Mouse (Mus musculus): ENCODE measurements around the gene Gjb2. TPM values are rescaled to one million over a fixed set of nuclear protein-coding genes. Genes with fewer than 3 reads are reported as not detected.
"Not testable (repeated sequence)": the region's sequence is repeated elsewhere in the genome, so short reads cannot be mapped to it uniquely, and the experiment has no call there.

Gjb2 gene
- polyA plus RNA-seq, 1 experiment from 2014 or later = 0.83 TPM

GRCm38 (mm10) chr14:57103711-57104105 is 794 bp downstream of the Gjb2 start:
- H3K27ac ChIP-seq = no peak overlapping the region; the same call in 1 of the 2 replicates
- H3K36me3 ChIP-seq (replicated peaks) = no peaks in the 10 kb centered on the region
- 1% methylated on average over 22 of the region's 22 CpGs for WGBS
- peak overlapping the region; percentile 72 for H3K4me3 ChIP-seq
- no peaks in the 10 kb centered on the region for H3K9me3 ChIP-seq
- peaks cover 85% of the 10 kb centered on the region for H3K27me3 ChIP-seq (ENCODE audit: poor library complexity, severe bottlenecking)
- DNase-seq (ENCODE audit: extremely low spot score, low spot score) = no peak
- H3K4me1 ChIP-seq = peaks cover 24% of the 10 kb centered on the region

- peak overlapping the region; percentile 72; the same call in 1 of the 2 replicates for H3K4me3 ChIP-seq
- no peaks in the 10 kb centered on the region for H3K36me3 ChIP-seq (replicated peaks)
- peaks cover 79% of the 10 kb centered on the region for H3K27me3 ChIP-seq (ENCODE audit: poor library complexity, severe bottlenecking)
- H3K4me1 ChIP-seq = peaks cover 24% of the 10 kb centered on the region
- WGBS = 58% methylated on average over 6 of the region's 6 CpGs
- no peak overlapping the region for H3K27ac ChIP-seq
- DNase-seq (ENCODE audit: extremely low spot score, low spot score) = no peak
- no peaks in the 10 kb centered on the region for H3K9me3 ChIP-seq
Measured at GRCm38 (mm10) chr14:57103121-57103520, 1.4 kb downstream of the Gjb2 start.

- Histone ChIP-seq H3K27me3 (ENCODE audit: poor library complexity, severe bottlenecking) (peaks cover 64% of the 10 kb centered on the region), H3K9me3 (no peaks in the 10 kb centered on the region), H3K36me3 (replicated peaks) (no peaks in the 10 kb centered on the region), H3K4me1 (peaks cover 24% of the 10 kb centered on the region), H3K4me3 (no peak overlapping the region), H3K27ac (no peak overlapping the region)
- DNase-seq (ENCODE audit: extremely low spot score, low spot score) = no peak
- 88% methylated on average over 7 of the region's 7 CpGs for WGBS
Measured at GRCm38 (mm10) chr14:57101623-57102022, 2.9 kb downstream of the Gjb2 start.

- Histone ChIP-seq H3K9me3 (no peaks in the 10 kb centered on the region), H3K36me3 (replicated peaks) (no peaks in the 10 kb centered on the region), H3K4me1 (0 out of 2 replicates have a peak, but pooled peaks cover 3% of the 10 kb centered on the region), H3K27me3 (ENCODE audit: poor library complexity, severe bottlenecking) (peaks cover 6% of the 10 kb centered on the region; the same call in 1 of the 2 replicates), H3K27ac (no peak overlapping the region), H3K4me3 (no peak overlapping the region)
- 87% methylated on average over 4 of the region's 4 CpGs for WGBS
- no peak for DNase-seq (ENCODE audit: extremely low spot score, low spot score)
Measured at GRCm38 (mm10) chr14:57095855-57096254, 8.6 kb downstream of the Gjb2 start.

GRCm38 (mm10) chr14:57093029-57093428 is 11.5 kb downstream of the Gjb2 start:
- no peaks in the 10 kb centered on the region for H3K27me3 ChIP-seq (ENCODE audit: poor library complexity, severe bottlenecking)
- no peaks in the 10 kb centered on the region for H3K4me1 ChIP-seq
- no peaks in the 10 kb centered on the region for H3K36me3 ChIP-seq (replicated peaks)
- no peak overlapping the region for H3K27ac ChIP-seq
- H3K4me3 ChIP-seq = no peak overlapping the region
- WGBS = 8% methylated on average over 8 of the region's 8 CpGs
- DNase-seq (ENCODE audit: extremely low spot score, low spot score) = peak; percentile 43
- H3K9me3 ChIP-seq = no peaks in the 10 kb centered on the region

- H3K9me3 ChIP-seq = no peaks in the 10 kb centered on the region
Measured at GRCm38 (mm10) chr14:57090001-57090400, 14.5 kb downstream of the Gjb2 start.

GRCm38 (mm10) chr14:57089107-57089506 is 15.4 kb downstream of the Gjb2 start:
- DNase-seq (ENCODE audit: extremely low spot score, low spot score) = no peak
- WGBS = 88% methylated on average over 7 of the region's 7 CpGs

More at GRCm38 (mm10) chr14:57090001-57090400, 14.5 kb downstream of the Gjb2 start:
- Histone ChIP-seq H3K4me1 (no peaks in the 10 kb centered on the region), H3K27me3 (ENCODE audit: poor library complexity, severe bottlenecking) (no peaks in the 10 kb centered on the region), H3K36me3 (replicated peaks) (no peaks in the 10 kb centered on the region), H3K27ac (no peak overlapping the region), H3K4me3 (no peak overlapping the region)
- 66% methylated on average over 2 of the region's 2 CpGs for WGBS
- DNase-seq (ENCODE audit: extremely low spot score, low spot score) = no peak

GRCm38 (mm10) chr14:57084180-57084668 is 20.3 kb downstream of the Gjb2 start:
- H3K27ac ChIP-seq = no peak overlapping the region
- no peaks in the 10 kb centered on the region for H3K36me3 ChIP-seq (replicated peaks)
- no peaks in the 10 kb centered on the region for H3K9me3 ChIP-seq
- DNase-seq (ENCODE audit: extremely low spot score, low spot score) = no peak
- no peak overlapping the region for H3K4me3 ChIP-seq
- 74% methylated on average over 11 of the region's 11 CpGs for WGBS
- no peaks in the 10 kb centered on the region for H3K27me3 ChIP-seq (ENCODE audit: poor library complexity, severe bottlenecking)
- H3K4me1 ChIP-seq = no peaks in the 10 kb centered on the region

More at GRCm38 (mm10) chr14:57089107-57089506, 15.4 kb downstream of the Gjb2 start:
- Histone ChIP-seq H3K36me3 (replicated peaks) (no peaks in the 10 kb centered on the region), H3K27me3 (ENCODE audit: poor library complexity, severe bottlenecking) (no peaks in the 10 kb centered on the region), H3K27ac (no peak overlapping the region), H3K4me3 (no peak overlapping the region), H3K9me3 (no peaks in the 10 kb centered on the region), H3K4me1 (no peaks in the 10 kb centered on the region)

- no peak overlapping the region for H3K27ac ChIP-seq
- no peak for DNase-seq (ENCODE audit: extremely low spot score, low spot score)
- no peak overlapping the region for H3K4me3 ChIP-seq
- H3K27me3 ChIP-seq (ENCODE audit: poor library complexity, severe bottlenecking) = no peaks in the 10 kb centered on the region
- no peaks in the 10 kb centered on the region for H3K4me1 ChIP-seq
- no peaks in the 10 kb centered on the region for H3K9me3 ChIP-seq
- 100% methylated on average over 1 of the region's 1 CpGs for WGBS
- no peaks in the 10 kb centered on the region for H3K36me3 ChIP-seq (replicated peaks)
Measured at GRCm38 (mm10) chr14:57082863-57083262, 21.6 kb downstream of the Gjb2 start.

GRCm38 (mm10) chr14:57075537-57075936 is 29.0 kb downstream of the Gjb2 start:
- H3K27me3 ChIP-seq (ENCODE audit: poor library complexity, severe bottlenecking) = no peaks in the 10 kb centered on the region
- H3K27ac ChIP-seq = no peak overlapping the region
- 86% methylated on average over 6 of the region's 6 CpGs for WGBS
- H3K9me3 ChIP-seq = no peaks in the 10 kb centered on the region
- H3K4me3 ChIP-seq = no peak overlapping the region
- H3K4me1 ChIP-seq = 0 out of 2 replicates have a peak, but pooled peaks cover 3% of the 10 kb centered on the region
- no peak for DNase-seq (ENCODE audit: extremely low spot score, low spot score)
- H3K36me3 ChIP-seq (replicated peaks) = no peaks in the 10 kb centered on the region

- H3K4me1 ChIP-seq; H3K4me3 ChIP-seq; H3K27ac ChIP-seq; H3K9me3 ChIP-seq; H3K36me3 ChIP-seq (replicated peaks); H3K27me3 ChIP-seq (ENCODE audit: poor library complexity, severe bottlenecking): not testable (repeated sequence)
- DNase-seq (ENCODE audit: extremely low spot score, low spot score) = peak; percentile 59
- 1% methylated on average over 2 of the region's 2 CpGs for whole genome bisulfite sequencing
Measured at GRCm38 (mm10) chr14:57069906-57070305, 34.6 kb downstream of the Gjb2 start.

GRCm38 (mm10) chr14:57066053-57066452 is 38.4 kb downstream of the Gjb2 start:
- Histone ChIP-seq H3K4me1 (no peaks in the 10 kb centered on the region), H3K4me3 (no peak overlapping the region), H3K27ac (no peak overlapping the region), H3K36me3 (replicated peaks) (no peaks in the 10 kb centered on the region), H3K27me3 (ENCODE audit: poor library complexity, severe bottlenecking) (no peaks in the 10 kb centered on the region), H3K9me3 (no peaks in the 10 kb centered on the region)
- no peak for DNase-seq (ENCODE audit: extremely low spot score, low spot score)

- H3K36me3 ChIP-seq (replicated peaks); H3K27ac ChIP-seq; H3K4me3 ChIP-seq; H3K9me3 ChIP-seq: not testable (repeated sequence)
- Histone ChIP-seq H3K27me3 (ENCODE audit: poor library complexity, severe bottlenecking) (peaks cover 46% of the 10 kb centered on the region), H3K4me1 (peaks cover 11% of the 10 kb centered on the region)
- peak; percentile 79 for DNase-seq (ENCODE audit: extremely low spot score, low spot score)
- WGBS = 0% methylated on average over 1 of the region's 1 CpGs
Measured at GRCm38 (mm10) chr14:57060052-57060451, 44.5 kb downstream of the Gjb2 start.

All from forebrain, embryonic 10.5 days (tissue).